Mouse (Mus musculus): ENCODE measurements around the gene Kcnk3.
A peak's percentile ranks its signal among the peaks of the same experiment; 100 is the strongest.

Kcnk3 gene

GRCm38 (mm10) chr5:30586616-30587015 is 1.4 kb upstream of the Kcnk3 start:
- ATAC-seq (ENCODE audit: insufficient number of reproducible peaks, low FRiP score, low TSS enrichment), result peak; percentile 50

DNA sequence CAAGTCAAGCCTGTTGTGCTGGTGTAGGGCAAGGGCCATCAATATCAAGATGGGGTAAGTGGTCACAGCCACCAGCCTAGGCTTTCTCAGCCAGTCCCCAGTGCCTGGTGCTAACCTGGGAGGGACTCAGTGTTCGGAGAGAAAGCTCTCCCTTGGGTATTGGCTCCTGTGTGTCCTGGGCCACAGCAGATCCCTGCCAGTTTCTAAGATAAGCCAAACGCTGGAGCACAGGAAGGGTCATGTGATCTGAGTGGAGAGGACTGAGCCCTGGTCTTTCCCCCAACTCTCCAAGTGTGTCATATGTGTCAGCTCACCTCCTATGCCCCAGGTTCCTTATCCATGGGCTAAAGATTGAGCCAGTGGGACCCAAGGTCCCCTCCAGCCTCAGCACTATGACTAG is 869 bp upstream of the Kcnk3 start:
- no peak for ATAC-seq (ENCODE audit: insufficient number of reproducible peaks, low FRiP score, low TSS enrichment)

- no peak for ATAC-seq (ENCODE audit: insufficient number of reproducible peaks, low FRiP score, low TSS enrichment)
Measured at GRCm38 (mm10) chr5:30588301-30588968, 465 bp downstream of the Kcnk3 start.

- ATAC-seq (ENCODE audit: insufficient number of reproducible peaks, low FRiP score, low TSS enrichment), result no peak
Measured at GRCm38 (mm10) chr5:30589069-30589468, 1.1 kb downstream of the Kcnk3 start.

DNA sequence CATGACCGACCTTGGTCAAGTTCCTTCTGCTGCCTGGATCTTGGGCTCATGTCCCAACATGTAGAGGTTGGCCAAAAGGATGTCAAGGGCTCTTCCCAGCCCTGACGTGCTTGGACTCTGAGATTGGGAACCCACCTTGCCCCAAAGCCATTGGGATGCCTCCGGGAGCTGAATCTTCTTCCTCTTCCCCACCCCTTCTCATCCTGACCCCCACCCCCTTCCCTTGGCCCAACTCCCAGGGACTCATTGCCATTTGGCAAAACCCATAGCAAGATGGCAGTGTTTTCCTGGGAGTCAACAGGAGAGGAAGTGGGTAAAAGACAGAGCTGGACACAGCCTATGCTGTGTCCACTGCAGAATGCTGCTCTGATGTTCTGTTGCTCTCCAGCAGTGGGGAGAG is 1.6 kb downstream of the Kcnk3 start:
- ATAC-seq (ENCODE audit: insufficient number of reproducible peaks, low FRiP score, low TSS enrichment), result no peak

- no peak for ATAC-seq (ENCODE audit: insufficient number of reproducible peaks, low FRiP score, low TSS enrichment)
Measured at GRCm38 (mm10) chr5:30590231-30590630, 2.3 kb downstream of the Kcnk3 start.

- ATAC-seq (ENCODE audit: insufficient number of reproducible peaks, low FRiP score, low TSS enrichment), result peak; percentile 72
Measured at GRCm38 (mm10) chr5:30591205-30591731, 3.3 kb downstream of the Kcnk3 start.

DNA sequence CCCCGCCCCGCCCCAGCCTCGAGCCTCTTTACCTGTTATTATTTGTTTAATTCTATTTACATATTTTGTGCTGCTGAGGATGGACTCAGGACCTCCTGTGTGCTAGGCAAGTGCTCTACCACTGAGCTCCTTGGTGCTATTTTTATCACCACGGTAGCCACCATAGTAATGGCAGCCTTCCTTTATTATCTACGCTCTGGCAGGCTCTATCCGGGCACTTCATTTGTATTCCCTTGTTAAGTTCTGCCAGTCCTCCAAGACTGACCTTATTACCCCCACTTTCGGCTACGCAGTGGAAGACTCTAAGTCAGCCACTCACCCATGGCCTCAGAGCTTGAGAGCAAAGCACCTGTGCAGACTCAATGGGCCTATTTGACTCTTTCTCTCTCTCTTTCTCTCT is 3.8 kb downstream of the Kcnk3 start:
- ATAC-seq (ENCODE audit: insufficient number of reproducible peaks, low FRiP score, low TSS enrichment), result no peak

GRCm38 (mm10) chr5:30592279-30592980 is 4.5 kb downstream of the Kcnk3 start:
- ATAC-seq (ENCODE audit: insufficient number of reproducible peaks, low FRiP score, low TSS enrichment), result no peak

DNA sequence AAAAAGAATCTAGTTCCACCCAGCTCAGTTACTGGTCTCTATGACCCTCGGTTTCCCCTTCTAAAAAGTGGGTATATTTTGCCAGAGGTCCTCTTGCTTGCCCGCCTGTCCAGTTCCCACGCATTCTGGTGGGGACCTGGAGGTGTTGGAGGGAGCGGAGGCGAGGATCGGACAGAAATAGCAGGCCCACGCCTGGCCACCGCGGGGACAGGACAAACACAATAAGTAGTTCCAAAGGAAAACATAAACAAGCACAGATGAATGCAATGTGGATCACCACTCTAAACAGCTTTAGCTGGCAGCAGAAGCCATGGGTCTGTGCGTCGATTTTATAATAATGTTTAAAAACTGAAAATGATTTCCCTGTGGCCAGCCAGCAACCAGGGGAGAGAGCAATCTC is 5.4 kb downstream of the Kcnk3 start:
- no peak for ATAC-seq (ENCODE audit: insufficient number of reproducible peaks, low FRiP score, low TSS enrichment)

- no peak for ATAC-seq (ENCODE audit: insufficient number of reproducible peaks, low FRiP score, low TSS enrichment)
Measured at GRCm38 (mm10) chr5:30593811-30594504, 6.0 kb downstream of the Kcnk3 start.

DNA sequence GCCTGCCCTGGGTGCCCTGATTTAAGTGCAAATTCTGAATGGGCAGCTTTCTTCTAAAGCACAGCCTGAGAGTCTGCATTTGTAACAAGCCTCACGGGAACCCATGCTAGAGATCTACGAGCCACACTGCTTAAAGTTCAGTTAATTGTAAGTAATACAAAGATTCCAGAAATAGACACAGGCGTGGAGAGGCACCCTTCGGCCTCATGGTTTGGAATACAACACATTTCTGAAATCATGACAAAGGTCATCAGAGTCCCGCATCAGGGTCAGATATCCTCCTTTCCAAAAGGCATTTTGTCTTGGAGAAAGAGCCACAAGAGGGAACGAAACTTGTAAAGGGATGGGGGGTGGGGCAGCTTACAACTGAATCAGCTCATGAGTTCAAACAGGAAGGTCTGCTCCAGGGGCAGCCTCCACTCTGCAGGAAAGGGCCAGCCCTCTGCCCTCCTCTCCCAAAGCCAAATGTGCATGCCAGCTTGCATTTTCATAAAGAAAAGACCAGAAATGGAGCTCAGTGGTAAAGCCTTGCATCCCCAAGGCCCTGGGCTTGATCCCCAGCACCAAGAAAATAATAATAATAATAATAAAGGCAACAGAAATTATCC is 7.1 kb downstream of the Kcnk3 start:
- no peak for ATAC-seq (ENCODE audit: insufficient number of reproducible peaks, low FRiP score, low TSS enrichment)

- no peak for ATAC-seq (ENCODE audit: insufficient number of reproducible peaks, low FRiP score, low TSS enrichment)
Measured at GRCm38 (mm10) chr5:30601397-30601796, 13.4 kb downstream of the Kcnk3 start.

DNA sequence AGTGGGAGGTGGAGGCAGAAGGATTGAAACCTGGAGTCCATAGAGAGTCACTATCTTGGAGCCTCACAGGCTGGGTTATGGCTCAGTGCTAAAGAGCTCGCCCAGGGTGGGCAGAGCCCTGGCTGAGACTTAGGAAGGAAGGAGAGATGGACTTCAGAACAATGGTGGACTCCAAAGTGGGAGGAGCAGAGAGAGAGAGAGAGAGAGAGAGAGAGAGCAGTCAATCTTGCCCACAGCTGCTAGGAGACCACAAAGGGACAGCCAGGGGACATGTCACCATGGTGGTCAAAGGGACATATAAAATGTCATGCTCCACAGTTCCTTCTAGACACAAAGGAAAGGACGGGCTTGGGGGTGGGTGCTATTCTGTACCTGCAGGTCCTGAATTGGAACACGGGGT is 15.3 kb downstream of the Kcnk3 start:
- no peak for ATAC-seq (ENCODE audit: insufficient number of reproducible peaks, low FRiP score, low TSS enrichment)

GRCm38 (mm10) chr5:30603926-30604325 is 16.0 kb downstream of the Kcnk3 start:
- no peak for ATAC-seq (ENCODE audit: insufficient number of reproducible peaks, low FRiP score, low TSS enrichment)

DNA sequence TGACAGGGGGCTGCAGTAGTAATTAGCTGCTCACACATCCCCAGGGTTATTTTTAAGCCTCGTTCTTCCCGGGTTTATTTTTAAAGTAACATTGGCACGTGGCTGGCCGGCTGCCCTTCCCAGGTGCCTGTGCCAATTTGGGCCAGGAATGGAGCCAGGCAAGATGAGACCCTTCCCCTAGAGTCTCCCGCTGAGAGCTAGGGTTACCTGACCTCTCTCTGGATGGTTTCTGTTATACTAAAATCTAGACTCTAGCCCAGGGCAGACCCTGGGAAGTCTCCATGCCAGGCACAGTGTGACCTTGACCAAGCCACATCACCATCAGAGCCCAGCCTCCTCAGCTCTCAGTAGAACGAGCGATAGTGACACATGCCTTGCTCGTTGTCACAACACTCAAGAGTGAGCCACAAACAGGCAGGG is 16.8 kb downstream of the Kcnk3 start:
- ATAC-seq (ENCODE audit: insufficient number of reproducible peaks, low FRiP score, low TSS enrichment), result no peak

GRCm38 (mm10) chr5:30605649-30606048 is 17.7 kb downstream of the Kcnk3 start:
- no peak for ATAC-seq (ENCODE audit: insufficient number of reproducible peaks, low FRiP score, low TSS enrichment)

GRCm38 (mm10) chr5:30606424-30607073 is 18.6 kb downstream of the Kcnk3 start:
- ATAC-seq (ENCODE audit: insufficient number of reproducible peaks, low FRiP score, low TSS enrichment), result peak; percentile 84

- no peak for ATAC-seq (ENCODE audit: insufficient number of reproducible peaks, low FRiP score, low TSS enrichment)
Measured at GRCm38 (mm10) chr5:30609094-30609493, 21.1 kb downstream of the Kcnk3 start.

GRCm38 (mm10) chr5:30609918-30610645 is 22.1 kb downstream of the Kcnk3 start:
- no peak for ATAC-seq (ENCODE audit: insufficient number of reproducible peaks, low FRiP score, low TSS enrichment)

Measured in cerebellum, adult (tissue).